Mouse (Mus musculus) lung, adult 2 months (tissue): ENCODE data around the gene Krtap9-5. TPM values are rescaled to one million over a fixed set of nuclear protein-coding genes. Genes with fewer than 3 reads are reported as not detected.

ENCODE experiments used
- DNase-seq: peaks from one replicate; pipeline ENCODE4 v3.0.0; 2022
- H3K4me1 ChIP-seq: fragments of 200-500 bp; 2 replicates; pipeline ENCODE4 v1.6.1; 2011; ENCODE audit warnings: low read length; ENCODE audit not compliant: control insufficient read depth, insufficient read depth
- H3K4me3 ChIP-seq: fragments of 200-500 bp; replicated peaks from 2 replicates; pipeline ENCODE3; 2011; ENCODE audit warnings: low read depth, mild to moderate bottlenecking, control low read depth, low read length; ENCODE audit errors: extremely low read depth
- CTCF ChIP-seq: fragments of 200-500 bp; IDR thresholded peaks from 2 replicates; pipeline ENCODE4 v1.5.1; 2011; ENCODE audit warnings: mild to moderate bottlenecking, low read length, control low read depth; ENCODE audit not compliant: insufficient read depth
- POLR2A ChIP-seq: fragments of 200-500 bp; IDR thresholded peaks from 2 replicates; pipeline ENCODE4 v1.6.1; 2011; ENCODE audit warnings: low read depth, mild to moderate bottlenecking, control low read depth, low read length, borderline replicate concordance; ENCODE audit errors: extremely low read depth
- WGBS: fragments of 180-500 bp; shearing (Covaris S2); methylation state at CpG from one replicate; pipeline ENCODE4 v1.1.7; 2018; 5-methylcytosine and 5-hydroxymethylcytosine counted together
- polyA plus RNA-seq: library from polyadenylated mRNA; depleted of rRNA; stranded (reverse); fragments of >200 nt; gene quantifications from 2 replicates; pipeline ENCODE4 v1.2.3, GENCODE M21; 2012; rRNA removed

Krtap9-5 gene
- polyA plus RNA-seq: not detected in 2 replicates

GRCm38 (mm10) chr11:99948175-99948574 is at the start of gene Krtap9-5:
Krtap9-5 (plus strand) TSS chr11:99948475.
- TF ChIP-seq POLR2A (no peak), CTCF (no peak)
- no peaks in the 10 kb centered on the region for H3K4me1 ChIP-seq
- WGBS: 92% methylated on average over 2 of the region's 2 CpGs
- no peak within 1 kb of the TSS for H3K4me3 ChIP-seq
- no peak for DNase-seq

GRCm38 (mm10) chr11:99907620-99908019 is 40.7 kb upstream of the Krtap9-5 start, which contains the start of gene Krtap31-1:
Krtap31-1 (plus strand) TSS chr11:99907920.
- no peak for DNase-seq
- WGBS: 76% methylated on average over 2 of the region's 2 CpGs
- no peak for TF ChIP-seq CTCF
- TF ChIP-seq POLR2A: no peak

GRCm38 (mm10) chr11:99914451-99914850 is 33.8 kb upstream of the Krtap9-5 start, which contains the start of gene Gm11565:
Gm11565 (plus strand) TSS chr11:99914751.
- 86% methylated on average over 3 of the region's 3 CpGs for WGBS

More at GRCm38 (mm10) chr11:99907620-99908019, 40.7 kb upstream of the Krtap9-5 start, which contains the start of gene Krtap31-1:
- no peaks in the 10 kb centered on the region for H3K4me1 ChIP-seq
- H3K4me3 ChIP-seq: no peak within 1 kb of the TSS

GRCm38 (mm10) chr11:99935991-99936390 is 12.3 kb upstream of the Krtap9-5 start, which contains the start of gene Krtap31-2:
Krtap31-2 (plus strand) TSS chr11:99936291.
- no peak for DNase-seq
- no peak for TF ChIP-seq CTCF
- no peak for TF ChIP-seq POLR2A
- no peaks in the 10 kb centered on the region for H3K4me1 ChIP-seq
- no peak within 1 kb of the TSS for H3K4me3 ChIP-seq
- 83% methylated on average over 1 of the region's 1 CpGs for WGBS

More at GRCm38 (mm10) chr11:99914451-99914850, 33.8 kb upstream of the Krtap9-5 start, which contains the start of gene Gm11565:
- no peak for TF ChIP-seq CTCF
- TF ChIP-seq POLR2A: no peak
- no peak for DNase-seq
- Histone ChIP-seq H3K4me3 (no peak within 1 kb of the TSS), H3K4me1 (no peaks in the 10 kb centered on the region)

GRCm38 (mm10) chr11:99937751-99938264 is 10.5 kb upstream of the Krtap9-5 start:
- no peak for DNase-seq
- WGBS: 73% methylated on average over 9 of the region's 9 CpGs
- Histone ChIP-seq H3K4me3 (no peak overlapping the region), H3K4me1 (no peaks in the 10 kb centered on the region)
- TF ChIP-seq CTCF (no peak), POLR2A (no peak)

- 63% methylated on average over 6 of the region's 6 CpGs for WGBS
- TF ChIP-seq CTCF: no peak
- no peak for DNase-seq
- H3K4me3 ChIP-seq: no peak overlapping the region
- H3K4me1 ChIP-seq: no peaks in the 10 kb centered on the region
These were observed 15.9 kb downstream of the Krtap9-5 start for GRCm38 (mm10) chr11:99964213-99964612.

- no peak overlapping the region for H3K4me3 ChIP-seq
- DNase-seq: no peak
- WGBS: 17% methylated on average over 2 of the region's 2 CpGs
- TF ChIP-seq POLR2A: no peak
- TF ChIP-seq CTCF: no peak
- no peaks in the 10 kb centered on the region for H3K4me1 ChIP-seq
These were observed 17.7 kb downstream of the Krtap9-5 start for GRCm38 (mm10) chr11:99965961-99966360.

GRCm38 (mm10) chr11:99978953-99979352 is 30.7 kb downstream of the Krtap9-5 start, which contains the start of gene Krtap29-1:
Krtap29-1 (minus strand) TSS chr11:99979053.
- 76% methylated on average over 5 of the region's 5 CpGs for WGBS
- Histone ChIP-seq H3K4me1 (no peaks in the 10 kb centered on the region), H3K4me3 (no peak within 1 kb of the TSS)
- DNase-seq: no peak
- TF ChIP-seq POLR2A (no peak), CTCF (no peak)

- H3K4me3 ChIP-seq: no peak overlapping the region
- H3K4me1 ChIP-seq: no peaks in the 10 kb centered on the region
- 88% methylated on average over 9 of the region's 9 CpGs for WGBS
- TF ChIP-seq CTCF (no peak), POLR2A (no peak)
- no peak for DNase-seq
These were observed 34.5 kb downstream of the Krtap9-5 start for GRCm38 (mm10) chr11:99982731-99983130.

GRCm38 (mm10) chr11:99983442-99983841 is 35.2 kb downstream of the Krtap9-5 start:
- Histone ChIP-seq H3K4me1 (no peaks in the 10 kb centered on the region), H3K4me3 (no peak overlapping the region)
- TF ChIP-seq POLR2A (no peak), CTCF (no peak)
- no peak for DNase-seq
- WGBS: 87% methylated on average over 1 of the region's 1 CpGs
